Mouse (Mus musculus): ENCODE data around the gene Dnajb12.

DNA sequence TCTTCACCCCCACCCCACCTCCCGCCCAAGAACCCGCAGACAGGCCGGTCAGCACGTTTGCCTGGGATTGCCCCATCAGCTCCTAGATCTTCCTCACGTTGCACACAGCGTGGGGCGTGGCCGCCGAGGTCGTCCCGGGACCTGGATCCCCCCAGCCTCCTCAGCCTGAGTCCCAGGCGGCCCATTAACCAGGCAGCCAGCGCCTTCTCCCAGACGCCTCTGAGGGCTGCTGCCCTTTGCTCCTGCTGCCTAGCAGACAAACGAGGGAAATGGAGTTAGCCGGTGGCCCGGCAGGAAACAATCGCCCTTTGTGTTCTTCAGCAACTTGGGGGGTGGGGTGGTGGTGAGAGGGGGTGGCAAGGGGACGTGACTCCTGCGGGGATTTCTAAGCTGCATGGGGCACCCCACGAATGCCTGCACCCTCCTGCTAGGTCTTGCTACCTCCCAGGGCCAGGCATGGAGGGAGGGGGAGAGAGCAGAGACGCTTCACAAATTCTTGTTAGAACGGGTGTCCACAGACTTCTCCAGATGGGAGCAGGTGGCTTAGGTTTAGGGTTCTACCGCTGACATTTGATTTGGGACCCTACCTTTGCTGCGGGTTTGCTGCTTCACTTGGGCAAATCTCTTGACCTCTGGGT lies 32.3 kb downstream of the Dnajb12 start:
- TF ChIP-seq CTCF (IDR thresholded peaks at IDR 0.05; ENCODE audit: control insufficient read depth, insufficient read depth, low read length), result no peak
- TF ChIP-seq POLR2A (IDR thresholded peaks at IDR 0.05; ENCODE audit: borderline replicate concordance, control insufficient read depth, low read depth, low read length), result no peak
